Mouse (Mus musculus) forebrain, embryonic 14.5 days (tissue): ENCODE data around the gene Cpt2. TPM values are rescaled to one million over a fixed set of nuclear protein-coding genes. Genes with fewer than 3 reads are reported as not detected.

Source experiments
- ATAC-seq: fragments of 200-750 bp; cut with Nextera tagmentation; 2 replicates; pipeline ENCODE4 v1.8.0; 2017; ENCODE audit warnings: mild to moderate bottlenecking, moderate library complexity
- DNase-seq: peaks from one replicate; pipeline ENCODE4 v3.0.0-alpha.2; 2015; ENCODE audit warnings: low spot score
- H3K27ac ChIP-seq: fragments of 300-500 bp; sonication (generic); 2 replicates; pipeline ENCODE4 v1.5.1; 2014; ENCODE audit warnings: low read depth, mild to moderate bottlenecking, control low read depth, low read length, moderate library complexity
- H3K27me3 ChIP-seq: fragments of 300-500 bp; sonication (generic); replicated peaks from 2 replicates; pipeline ENCODE4 v1.6.1; 2014; ENCODE audit warnings: low read length, control low read depth, mixed read lengths; ENCODE audit not compliant: control insufficient read depth, insufficient read depth
- H3K36me3 ChIP-seq: fragments of 300-500 bp; sonication (generic); 2 replicates; pipeline ENCODE4 v1.6.1; 2014; ENCODE audit warnings: low read length, control low read depth; ENCODE audit not compliant: control insufficient read depth, insufficient read depth
- H3K4me1 ChIP-seq: fragments of 300-500 bp; sonication (generic); 2 replicates; pipeline ENCODE4 v1.6.1; 2014; ENCODE audit warnings: antibody characterized with exemption, low read length, control low read depth; ENCODE audit not compliant: control insufficient read depth, insufficient read depth
- H3K4me2 ChIP-seq: fragments of 300-500 bp; sonication (generic); 2 replicates; pipeline ENCODE4 v1.6.1; 2014; ENCODE audit warnings: mild to moderate bottlenecking, control low read depth, low read length
- H3K4me3 ChIP-seq: fragments of 300-500 bp; sonication (generic); 2 replicates; pipeline ENCODE4 v1.5.1; 2014; ENCODE audit warnings: low read depth, low read length, control low read depth
- H3K9ac ChIP-seq: fragments of 300-500 bp; sonication (generic); 2 replicates; pipeline ENCODE4 v1.6.1; 2014; ENCODE audit warnings: mild to moderate bottlenecking, low read length, control low read depth, moderate library complexity
- H3K9me3 ChIP-seq: fragments of 300-500 bp; sonication (generic); replicated peaks from 2 replicates; pipeline ENCODE4 v1.6.1; 2016; ENCODE audit warnings: low read length, control low read depth, mixed read lengths; ENCODE audit not compliant: control insufficient read depth
- WGBS: fragments of 180-500 bp; shearing (Covaris S2); extraction: QIAGEN DNeasy Blood & Tissue Kit; methylation state at CpG from one replicate; pipeline ENCODE4 v1.1.7; 2014; 5-methylcytosine and 5-hydroxymethylcytosine counted together
- polyA plus RNA-seq: library from polyadenylated mRNA; unstranded; fragments of >200 nt; fragmentation: Nextera tagmentation; extraction: Ambion mirVana; gene quantifications from 2 replicates; pipeline ENCODE4 v1.2.1, GENCODE M21; 2014

The Cpt2 gene
- polyA plus RNA-seq, 1 experiment from 2014 or later = 21.0 TPM

DNA sequence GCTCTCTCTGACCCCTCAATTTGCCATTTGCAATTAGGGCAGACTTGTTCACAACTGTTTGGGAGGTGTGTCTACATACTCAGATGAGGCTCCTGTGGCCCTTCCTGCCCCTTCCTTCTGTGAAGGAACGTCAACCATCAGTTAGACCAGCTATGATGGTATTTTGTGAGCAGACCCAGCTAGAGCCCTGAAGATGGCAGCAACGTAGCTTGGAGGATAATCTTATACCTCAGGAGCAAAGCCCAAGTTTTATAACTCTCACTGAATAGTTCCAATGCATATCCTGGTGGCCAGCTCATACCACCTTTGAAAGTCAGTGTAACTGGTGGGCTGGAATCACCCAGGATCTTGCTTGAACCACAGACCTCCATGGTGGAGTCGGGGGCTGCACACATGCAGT, 8.0 kb upstream of the Cpt2 start:
- no peaks in the 10 kb centered on the region for H3K36me3 ChIP-seq
- H3K4me1 ChIP-seq = no peaks in the 10 kb centered on the region
- H3K4me2 ChIP-seq = no peak overlapping the region
- H3K27ac ChIP-seq = no peak overlapping the region
- H3K4me3 ChIP-seq = no peak overlapping the region
- 82% methylated on average over 3 of the region's 3 CpGs for WGBS
- no peaks in the 10 kb centered on the region for H3K9me3 ChIP-seq
- DNase-seq (no peak), ATAC-seq (no peak)
- H3K27me3 ChIP-seq = no peaks in the 10 kb centered on the region
- H3K9ac ChIP-seq = no peak overlapping the region

DNA sequence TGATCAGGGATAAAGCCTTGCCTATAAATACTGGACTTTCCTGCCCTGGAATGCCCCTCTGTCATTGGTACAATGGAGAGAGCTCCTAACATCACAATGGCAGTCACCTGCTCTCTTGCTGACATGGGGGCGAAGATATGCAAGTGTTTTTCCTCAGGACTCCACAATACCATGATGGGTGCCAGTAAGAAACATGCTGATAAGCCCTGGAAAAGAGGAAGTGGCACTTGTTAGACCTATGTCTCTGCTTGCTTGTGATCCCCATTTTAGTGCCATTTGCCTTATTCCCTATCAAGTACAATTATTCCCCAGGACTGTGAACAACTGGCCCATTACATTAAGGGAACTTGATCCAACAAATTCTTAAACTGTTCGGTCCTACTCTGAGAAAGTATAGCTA, 5.3 kb upstream of the Cpt2 start:
- 77% methylated on average over 2 of the region's 2 CpGs for WGBS
- no peak for ATAC-seq

DNA sequence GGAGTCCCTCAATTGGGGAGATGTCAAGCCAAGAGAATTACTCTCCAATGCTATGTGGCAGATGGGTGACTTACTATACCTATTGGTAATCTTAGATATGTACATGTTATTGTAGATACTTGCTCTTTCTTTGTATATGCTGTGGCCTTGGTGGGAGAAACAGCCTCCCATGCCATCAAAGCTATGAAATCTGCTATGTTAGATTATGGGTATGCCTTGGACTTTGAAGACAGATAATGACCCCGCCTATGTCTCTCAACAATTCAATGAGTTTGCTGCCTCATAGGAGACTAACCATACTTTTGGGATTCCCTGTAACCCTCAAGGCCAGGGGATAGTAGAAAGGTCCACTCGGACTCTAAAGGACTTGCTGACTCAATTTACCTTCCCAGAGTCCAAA, 4.9 kb upstream of the Cpt2 start:
- H3K4me2 ChIP-seq = no peak overlapping the region
- no peak overlapping the region for H3K9ac ChIP-seq
- 63% methylated on average over 2 of the region's 2 CpGs for WGBS
- no peaks in the 10 kb centered on the region for H3K36me3 ChIP-seq
- no peak for ATAC-seq
- no peaks in the 10 kb centered on the region for H3K9me3 ChIP-seq
- H3K4me1 ChIP-seq = no peaks in the 10 kb centered on the region
- DNase-seq = no peak
- no peak overlapping the region for H3K27ac ChIP-seq
- no peak overlapping the region for H3K4me3 ChIP-seq
- no peaks in the 10 kb centered on the region for H3K27me3 ChIP-seq

More for the DNA sequence above, 5.3 kb upstream of the Cpt2 start:
- H3K27me3 ChIP-seq = no peaks in the 10 kb centered on the region
- H3K36me3 ChIP-seq = no peaks in the 10 kb centered on the region
- no peak overlapping the region for H3K27ac ChIP-seq
- H3K9ac ChIP-seq = no peak overlapping the region
- H3K9me3 ChIP-seq = no peaks in the 10 kb centered on the region
- H3K4me3 ChIP-seq = no peak overlapping the region
- no peak for DNase-seq
- H3K4me2 ChIP-seq = no peak overlapping the region
- no peaks in the 10 kb centered on the region for H3K4me1 ChIP-seq

DNA sequence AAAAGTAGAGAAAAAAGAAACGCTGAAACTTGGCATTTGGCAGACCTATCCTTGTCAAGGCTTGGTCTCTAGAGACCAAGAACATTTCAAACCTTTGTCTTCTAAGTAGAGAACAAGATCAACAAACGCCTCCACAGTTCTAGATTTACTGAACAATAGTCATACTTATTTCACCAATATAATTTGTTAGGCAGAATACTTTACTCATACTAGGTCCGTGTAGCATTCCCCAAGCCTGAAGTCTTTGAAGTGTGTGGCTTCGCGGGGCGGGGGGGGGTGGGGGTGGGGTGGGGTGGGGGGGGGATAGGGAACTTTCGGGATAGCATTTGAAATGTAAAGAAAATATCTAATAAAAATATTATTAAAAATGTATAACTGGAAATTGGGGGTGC, 389 bp upstream of the Cpt2 start:
- peak overlapping the region; percentile 81 for H3K4me2 ChIP-seq
- WGBS = 52% methylated on average over 7 of the region's 7 CpGs
- peak overlapping the region; percentile 66 for H3K4me3 ChIP-seq
- peaks cover 6% of the 10 kb centered on the region; the same call in 1 of the 2 replicates for H3K4me1 ChIP-seq
- no peak overlapping the region for H3K27ac ChIP-seq
- DNase-seq (no peak), ATAC-seq (no peak)
- no peaks in the 10 kb centered on the region for H3K27me3 ChIP-seq
- no peaks in the 10 kb centered on the region for H3K36me3 ChIP-seq
- H3K9me3 ChIP-seq = no peaks in the 10 kb centered on the region
- peak overlapping the region; percentile 78; the same call in 1 of the 2 replicates for H3K9ac ChIP-seq

DNA sequence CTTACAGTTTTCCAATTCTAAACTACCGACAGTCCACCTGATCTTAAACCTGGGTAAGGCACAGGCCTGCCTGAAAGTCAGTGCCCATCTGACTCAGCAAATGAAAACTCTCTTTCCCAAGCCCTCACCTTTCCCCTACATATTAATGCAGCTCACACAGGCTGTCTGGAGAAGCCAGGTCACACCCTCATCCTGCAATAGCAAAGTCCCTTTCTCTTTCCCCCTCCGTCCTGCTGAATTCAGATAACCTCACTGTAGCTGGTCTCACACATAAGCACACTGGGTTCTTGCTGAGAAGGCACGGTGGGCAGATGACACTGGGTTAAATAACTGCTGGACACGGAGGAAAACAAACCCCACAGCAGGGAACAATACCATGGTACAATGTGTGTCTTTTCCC, 1.5 kb downstream of the Cpt2 start:
- WGBS = 73% methylated on average over 4 of the region's 4 CpGs
- H3K4me1 ChIP-seq = peaks cover 6% of the 10 kb centered on the region; the same call in 1 of the 2 replicates
- H3K4me3 ChIP-seq = no peak overlapping the region
- no peaks in the 10 kb centered on the region for H3K9me3 ChIP-seq
- ATAC-seq (no peak), DNase-seq (no peak)
- H3K9ac ChIP-seq = no peak overlapping the region
- H3K27me3 ChIP-seq = no peaks in the 10 kb centered on the region
- no peaks in the 10 kb centered on the region for H3K36me3 ChIP-seq
- H3K4me2 ChIP-seq = 0 out of 2 replicates have a peak overlapping the region, but pooled peaks have one; percentile 81
- H3K27ac ChIP-seq = no peak overlapping the region

DNA sequence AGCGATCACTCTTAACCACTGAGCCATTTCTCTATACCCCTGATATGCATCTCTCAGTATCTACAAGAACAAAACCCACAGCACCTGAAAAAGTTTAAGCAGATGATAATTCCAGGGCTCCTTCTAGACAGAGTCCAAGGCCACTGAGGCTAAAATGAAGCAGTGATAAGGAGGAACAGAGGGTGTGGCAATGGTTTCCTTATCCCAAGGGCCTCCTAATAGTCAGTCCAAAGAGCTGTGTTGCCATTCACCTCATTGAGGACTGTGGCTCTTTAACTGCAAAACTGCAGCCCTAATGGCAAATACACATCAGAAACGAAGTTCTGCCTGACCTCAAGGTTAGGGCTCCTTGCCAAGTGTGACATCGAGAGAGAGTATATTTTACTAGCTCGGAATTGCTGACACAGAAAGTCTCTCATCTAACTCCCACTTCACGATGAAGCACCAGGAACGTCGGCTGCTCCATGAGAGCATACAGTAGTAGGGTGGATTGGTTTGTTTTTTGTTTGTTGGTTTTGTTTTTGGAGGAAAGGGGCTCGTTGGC, 2.2 kb downstream of the Cpt2 start:
- Histone ChIP-seq H3K4me1 (peaks cover 6% of the 10 kb centered on the region; the same call in 1 of the 2 replicates), H3K27me3 (no peaks in the 10 kb centered on the region), H3K36me3 (no peaks in the 10 kb centered on the region), H3K9me3 (no peaks in the 10 kb centered on the region), H3K4me3 (no peak overlapping the region), H3K4me2 (no peak overlapping the region), H3K9ac (no peak overlapping the region), H3K27ac (no peak overlapping the region)
- 84% methylated on average over 8 of the region's 8 CpGs for WGBS
- no peak for DNase-seq
- ATAC-seq = no peak

DNA sequence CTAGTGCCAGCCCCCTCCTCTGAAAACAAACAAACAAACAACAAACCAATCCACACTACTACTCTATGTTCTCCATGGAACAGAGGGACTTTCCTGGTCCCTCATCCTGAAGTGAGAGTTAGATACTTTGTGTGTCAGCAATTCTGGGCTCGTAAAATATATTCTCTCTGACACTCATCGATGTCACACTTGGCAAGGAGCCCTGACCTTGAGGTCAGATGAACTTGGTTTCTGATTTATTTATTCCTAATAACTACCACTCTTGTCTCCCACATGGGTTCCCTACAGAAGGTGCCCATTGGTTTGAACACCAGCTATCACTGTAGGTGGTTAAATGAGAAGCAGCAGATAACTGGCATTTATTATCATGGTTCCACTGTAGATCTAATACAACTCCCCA, 3.1 kb downstream of the Cpt2 start:
- DNase-seq = no peak
- Histone ChIP-seq H3K9me3 (no peaks in the 10 kb centered on the region), H3K4me3 (no peak overlapping the region), H3K27ac (no peak overlapping the region), H3K27me3 (no peaks in the 10 kb centered on the region), H3K36me3 (no peaks in the 10 kb centered on the region), H3K4me2 (no peak overlapping the region), H3K9ac (no peak overlapping the region), H3K4me1 (peaks cover 6% of the 10 kb centered on the region; the same call in 1 of the 2 replicates)
- no peak for ATAC-seq
- 97% methylated on average over 2 of the region's 2 CpGs for WGBS

DNA sequence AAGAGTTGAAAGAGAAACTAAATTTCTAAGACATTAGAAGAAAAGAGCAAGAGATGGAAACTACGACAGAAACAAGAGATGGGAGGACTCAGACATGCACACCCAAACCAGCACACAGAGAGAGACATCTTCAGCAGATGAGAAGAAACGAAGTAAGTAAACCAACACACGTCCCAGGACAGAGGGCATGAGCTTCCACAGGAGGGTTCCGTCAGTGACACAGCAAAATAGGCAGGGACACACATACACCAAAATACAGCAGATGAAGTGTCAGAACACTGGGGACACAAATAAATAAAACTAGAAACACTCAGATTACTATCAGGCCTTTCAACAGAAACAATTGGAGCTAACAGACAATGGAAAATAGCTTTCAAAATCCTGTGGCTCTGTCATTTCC, 13.4 kb downstream of the Cpt2 start:
- peaks cover 31% of the 10 kb centered on the region for H3K36me3 ChIP-seq
- no peaks in the 10 kb centered on the region for H3K9me3 ChIP-seq
- H3K4me1 ChIP-seq = no peaks in the 10 kb centered on the region
- H3K27ac ChIP-seq = no peak overlapping the region
- DNase-seq = no peak
- H3K4me3 ChIP-seq = no peak overlapping the region
- ATAC-seq = no peak
- H3K9ac ChIP-seq = no peak overlapping the region
- WGBS = 93% methylated on average over 4 of the region's 4 CpGs
- no peaks in the 10 kb centered on the region for H3K27me3 ChIP-seq
- no peak overlapping the region for H3K4me2 ChIP-seq

DNA sequence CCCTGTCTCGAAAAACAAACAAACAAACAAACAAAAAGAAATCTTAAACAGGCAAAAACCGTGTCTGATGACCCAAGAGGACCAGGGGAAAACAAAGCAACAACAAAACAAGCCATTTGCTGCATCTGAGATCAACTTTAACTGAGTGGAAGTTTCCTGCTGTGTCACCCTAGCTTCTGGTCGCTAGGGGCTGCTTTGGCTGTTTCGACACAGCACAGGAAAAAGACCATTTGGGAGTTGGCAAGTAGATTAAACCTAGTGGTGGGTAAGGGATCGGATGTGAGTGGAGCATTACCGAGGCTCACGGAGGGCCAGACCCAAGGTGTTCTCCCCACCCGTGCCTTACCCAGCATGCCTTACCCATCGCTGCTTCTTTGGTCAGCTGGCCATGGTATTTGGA, 16.8 kb downstream of the Cpt2 start:
- no peak overlapping the region for H3K9ac ChIP-seq
- no peak overlapping the region for H3K4me2 ChIP-seq
- no peak for ATAC-seq
- H3K9me3 ChIP-seq = no peaks in the 10 kb centered on the region
- no peaks in the 10 kb centered on the region for H3K27me3 ChIP-seq
- no peak overlapping the region for H3K27ac ChIP-seq
- no peaks in the 10 kb centered on the region for H3K4me1 ChIP-seq
- DNase-seq = no peak
- H3K4me3 ChIP-seq = no peak overlapping the region
- peaks cover 24% of the 10 kb centered on the region for H3K36me3 ChIP-seq
- 90% methylated on average over 9 of the region's 9 CpGs for WGBS
